17 mouse cellular contexts compared by ENCODE assay signal in the genomic region with DNA sequence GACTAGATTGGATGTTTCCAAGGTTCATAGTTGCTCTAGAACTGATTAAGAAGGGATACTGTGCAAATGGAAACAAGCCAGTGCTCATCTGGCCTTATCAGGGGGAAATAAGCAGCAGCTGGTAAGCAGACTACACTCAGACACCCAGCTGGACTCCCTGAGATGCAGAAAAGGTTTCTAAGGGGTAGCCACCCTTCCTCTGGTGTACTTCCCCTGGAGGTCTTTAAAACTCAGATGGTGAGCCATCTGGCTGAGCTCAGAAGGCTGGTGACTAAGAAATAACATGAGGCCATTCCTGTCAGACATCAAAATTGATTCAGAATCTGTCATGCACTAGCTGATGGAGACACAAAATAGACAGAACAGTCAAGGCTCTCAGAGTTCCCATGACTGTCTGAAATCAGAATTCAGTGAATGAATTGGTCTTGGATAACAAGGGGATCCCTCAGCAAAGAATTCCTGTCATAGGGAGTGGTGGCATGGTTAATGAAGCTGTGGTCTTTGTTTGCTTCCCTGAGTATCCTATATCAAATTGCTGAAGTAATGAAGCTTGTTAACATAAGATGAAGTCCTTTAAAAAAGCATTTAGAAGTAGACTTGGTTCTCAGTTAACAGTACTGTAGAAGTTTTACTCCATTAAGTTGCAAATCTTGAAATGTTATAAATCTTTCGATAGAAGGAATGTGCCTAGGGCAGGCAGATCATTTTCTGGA.
DNase-seq lines count a peak whose midpoint lies in the region; ATAC-seq and TF ChIP-seq lines count a peak whose summit lies in the region.
"Had no signal": no experiment of that assay in that cellular context is flagged by ENCODE, and none has a peak within 500 bp of the region (broad histone marks: within the 10 kb centered on the region; RNA-seq: fewer than 3 reads in every experiment).

No protein-coding gene starts in this region.

- H3K9ac ChIP-seq in forebrain, embryonic 13.5 days, result no peak overlapping the region
- no peak overlapping the region for H3K9ac ChIP-seq in forebrain, embryonic 11.5 days (ENCODE audit: low read length)
- H3K9ac ChIP-seq in forebrain, postnatal 0 days, result no peak overlapping the region
- H3K9ac ChIP-seq: liver, embryonic 13.5 days had no signal

- no peak overlapping the region for H3K4me3 ChIP-seq in forebrain, embryonic 13.5 days
- no peak overlapping the region for H3K4me3 ChIP-seq in forebrain, embryonic 11.5 days (ENCODE audit: low read depth, low read length)
- H3K4me3 ChIP-seq in forebrain, postnatal 0 days (ENCODE audit: low read depth, low read length), result no peak overlapping the region
- H3K4me3 ChIP-seq: left cerebral cortex, adult 2 months; liver, embryonic 13.5 days had no signal

- TF ChIP-seq CTCF in forebrain, postnatal 0 days (IDR thresholded peaks at IDR 0.05; ENCODE audit: low read depth), result no peak

- H3K9me3 ChIP-seq in forebrain, embryonic 13.5 days (replicated peaks), result no peaks in the 10 kb centered on the region
- no peaks in the 10 kb centered on the region for H3K9me3 ChIP-seq in forebrain, embryonic 11.5 days (ENCODE audit: control insufficient read depth, low read length)
- no peaks in the 10 kb centered on the region for H3K9me3 ChIP-seq in forebrain, postnatal 0 days (ENCODE audit: low read length)
- H3K9me3 ChIP-seq: liver, embryonic 13.5 days had no signal

- H3K4me1 ChIP-seq in forebrain, embryonic 13.5 days, result 0 out of 2 replicates have a peak, but pooled peaks cover 4% of the 10 kb centered on the region
- no peaks in the 10 kb centered on the region for H3K4me1 ChIP-seq in forebrain, embryonic 11.5 days (replicated peaks; ENCODE audit: control insufficient read depth, insufficient read depth, low read length)
- no peaks in the 10 kb centered on the region for H3K4me1 ChIP-seq in forebrain, postnatal 0 days (ENCODE audit: insufficient read depth)
- H3K4me1 ChIP-seq: liver, embryonic 13.5 days had no signal

- intact Hi-C loops in left cerebral cortex, postnatal 14 days (cut with DNase I), result no loop called here

- H3K27ac ChIP-seq in forebrain, embryonic 13.5 days, result peak overlapping the region; percentile 10
- no peak overlapping the region for H3K27ac ChIP-seq in forebrain, embryonic 11.5 days (ENCODE audit: low read depth, low read length)
- H3K27ac ChIP-seq in forebrain, postnatal 0 days (ENCODE audit: low read depth, low read length), result peak overlapping the region; percentile 30; the same call in 1 of the 2 replicates
- H3K27ac ChIP-seq: left cerebral cortex, adult 2 months; liver, embryonic 13.5 days had no signal

- no peaks in the 10 kb centered on the region for H3K36me3 ChIP-seq in forebrain, embryonic 13.5 days (ENCODE audit: poor library complexity, severe bottlenecking)
- no peaks in the 10 kb centered on the region for H3K36me3 ChIP-seq in forebrain, embryonic 11.5 days (ENCODE audit: control insufficient read depth, insufficient read depth, low read length)
- no peaks in the 10 kb centered on the region for H3K36me3 ChIP-seq in forebrain, postnatal 0 days (ENCODE audit: insufficient read depth)
- H3K36me3 ChIP-seq: liver, embryonic 13.5 days had no signal

- H3K27me3 ChIP-seq in forebrain, embryonic 13.5 days, result no peaks in the 10 kb centered on the region
- H3K27me3 ChIP-seq in forebrain, embryonic 11.5 days (ENCODE audit: control insufficient read depth, insufficient read depth, low read length), result no peaks in the 10 kb centered on the region
- no peaks in the 10 kb centered on the region for H3K27me3 ChIP-seq in forebrain, postnatal 0 days (ENCODE audit: insufficient read depth, low read length)
- H3K27me3 ChIP-seq: liver, embryonic 13.5 days; Patski had no signal

- DNase-seq in forebrain, embryonic 11.5 days (ENCODE audit: low spot score), result no peak
- peak; percentile 31 for DNase-seq in layer of hippocampus, adult 11-12 months (ENCODE audit: low spot score)
- no peak for DNase-seq in layer of hippocampus, adult 9-10 months (ENCODE audit: low spot score)
- peak; percentile 62 for DNase-seq in forebrain, postnatal 0 days
- peak; percentile 10 for DNase-seq in mesoderm, embryonic 11.5 days (ENCODE audit: low read depth, low spot score)
- no peak for DNase-seq in left cerebral cortex, postnatal 14 days (ENCODE audit: low spot score in 2 of 2)
- no peak for DNase-seq in urinary bladder, adult 18-20 months (ENCODE audit: low spot score in 2 of 2)
- DNase-seq: adrenal gland, postnatal 10 days; cerebellum, adult 18-20 months; gastrocnemius, postnatal 14 days; liver, embryonic 13.5 days; spleen, adult 18-20 months; thymus, adult 18-20 months had no signal

- no peak overlapping the region for H3K4me2 ChIP-seq in forebrain, embryonic 13.5 days
- no peak overlapping the region for H3K4me2 ChIP-seq in forebrain, embryonic 11.5 days (ENCODE audit: low read depth, low read length, severe bottlenecking)
- no peak overlapping the region for H3K4me2 ChIP-seq in forebrain, postnatal 0 days (ENCODE audit: low read depth)
- H3K4me2 ChIP-seq: liver, embryonic 13.5 days had no signal

- ATAC-seq in forebrain, embryonic 13.5 days, result peak; percentile 77
- no peak for ATAC-seq in forebrain, embryonic 11.5 days (replicated peaks; ENCODE audit: low FRiP score)
- peak; percentile 58; the same call in 1 of the 2 replicates for ATAC-seq in forebrain, postnatal 0 days
- ATAC-seq: midbrain, embryonic 16.5 days; Patski had no signal

- 67% methylated on average over 1 of the region's 1 CpGs for WGBS in forebrain, embryonic 13.5 days
- WGBS in forebrain, embryonic 11.5 days, result 83% methylated on average over 1 of the region's 1 CpGs
- 49% methylated on average over 1 of the region's 1 CpGs for WGBS in forebrain, postnatal 0 days

Comparison
In these comparisons a context has a peak if more than half of its experiments do, and no peak if none do; other contexts are left out.
1. DNase-seq: peak in layer of hippocampus, adult 11-12 months (single experiment), forebrain, postnatal 0 days (single experiment) and mesoderm, embryonic 11.5 days (single experiment); none in forebrain, embryonic 11.5 days (single experiment), layer of hippocampus, adult 9-10 months (single experiment), left cerebral cortex, postnatal 14 days (0 of 2) and urinary bladder, adult 18-20 months (0 of 2).